Mouse (Mus musculus) lung, embryonic 14.5 days (tissue): ENCODE data around the gene Ctps. TPM values are rescaled to one million over a fixed set of nuclear protein-coding genes. Genes with fewer than 3 reads are reported as not detected.
A peak's percentile ranks its signal among the peaks of the same experiment; 100 is the strongest.

Source experiments
- ATAC-seq: fragments of 200-750 bp; cut with Nextera tagmentation; 2 replicates; pipeline ENCODE4 v1.8.0; 2017; ENCODE audit warnings: mild to moderate bottlenecking, moderate TSS enrichment, moderate library complexity; ENCODE audit not compliant: insufficient read depth
- DNase-seq: peaks from one replicate; pipeline ENCODE4 v3.0.0-alpha.2; 2015
- H3K27ac ChIP-seq: fragments of 300-500 bp; sonication (generic); 2 replicates; pipeline ENCODE4 v1.5.1; 2014; ENCODE audit warnings: low read depth, mild to moderate bottlenecking, moderate library complexity
- H3K27me3 ChIP-seq: fragments of 300-500 bp; sonication (generic); 2 replicates; pipeline ENCODE4 v1.6.1; 2014; ENCODE audit warnings: low read length, control low read depth; ENCODE audit not compliant: insufficient read depth
- H3K36me3 ChIP-seq: fragments of 300-500 bp; sonication (generic); 2 replicates; pipeline ENCODE4 v1.6.1; 2014; ENCODE audit warnings: control low read depth; ENCODE audit not compliant: insufficient read depth
- H3K4me1 ChIP-seq: fragments of 300-500 bp; sonication (generic); 2 replicates; pipeline ENCODE4 v1.6.1; 2014; ENCODE audit warnings: antibody characterized with exemption, control low read depth; ENCODE audit not compliant: insufficient read depth
- H3K4me2 ChIP-seq: fragments of 300-500 bp; sonication (generic); 2 replicates; pipeline ENCODE4 v1.6.1; 2014; ENCODE audit warnings: mild to moderate bottlenecking
- H3K4me3 ChIP-seq: fragments of 300-500 bp; sonication (generic); 2 replicates; pipeline ENCODE4 v1.5.1; 2014; ENCODE audit warnings: low read depth, low read length
- H3K9ac ChIP-seq: fragments of 300-500 bp; sonication (generic); 2 replicates; pipeline ENCODE4 v1.6.1; 2014
- H3K9me3 ChIP-seq: fragments of 300-500 bp; sonication (generic); 2 replicates; pipeline ENCODE4 v1.6.1; 2016; ENCODE audit warnings: low read depth, low read length, control low read depth
- CTCF ChIP-seq: IDR thresholded peaks from 2 replicates; pipeline ENCODE4 v1.5.1; 2016; ENCODE audit warnings: antibody characterized with exemption, low read depth
- WGBS: fragments of 180-500 bp; shearing (Covaris S2); extraction: QIAGEN DNeasy Blood & Tissue Kit; methylation state at CpG from one replicate; pipeline ENCODE4 v1.1.7; 2014; 5-methylcytosine and 5-hydroxymethylcytosine counted together
- polyA plus RNA-seq: library from polyadenylated mRNA; unstranded; fragments of >200 nt; fragmentation: Nextera tagmentation; extraction: Ambion mirVana; gene quantifications from 2 replicates; pipeline ENCODE4 v1.2.1, GENCODE M21; 2014

Gene Ctps
- polyA plus RNA-seq, 1 experiment from 2014 or later, result 114 TPM

DNA sequence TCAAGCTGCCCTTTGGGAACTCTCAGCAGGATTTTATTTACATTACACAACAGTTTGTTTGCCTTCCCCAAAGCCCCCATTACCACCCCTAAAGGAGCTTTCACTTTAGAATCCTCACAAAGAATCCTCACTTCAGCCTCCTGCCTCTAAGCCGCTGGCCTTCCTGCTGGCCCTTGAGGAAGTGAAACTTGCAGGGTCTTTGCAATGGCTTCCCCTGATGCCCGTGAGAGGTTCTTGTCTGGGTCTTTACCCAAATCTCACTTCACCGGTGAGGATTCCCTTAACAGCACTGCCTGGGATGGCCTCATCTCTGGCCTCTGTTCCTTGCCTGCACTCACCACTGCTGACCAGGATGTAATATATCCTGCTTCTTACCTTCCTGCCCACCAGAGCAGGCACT is 19.0 kb upstream of the Ctps start:
- H3K27me3 ChIP-seq, result no peaks in the 10 kb centered on the region
- H3K4me2 ChIP-seq, result no peak overlapping the region
- no peak overlapping the region for H3K27ac ChIP-seq
- no peaks in the 10 kb centered on the region for H3K9me3 ChIP-seq
- no peaks in the 10 kb centered on the region for H3K36me3 ChIP-seq
- no peak overlapping the region for H3K9ac ChIP-seq
- no peak for ATAC-seq
- H3K4me3 ChIP-seq, result no peak overlapping the region
- no peak for DNase-seq
- 11% methylated on average over 3 of the region's 3 CpGs for WGBS
- H3K4me1 ChIP-seq, result no peaks in the 10 kb centered on the region
- TF ChIP-seq CTCF, result no peak

DNA sequence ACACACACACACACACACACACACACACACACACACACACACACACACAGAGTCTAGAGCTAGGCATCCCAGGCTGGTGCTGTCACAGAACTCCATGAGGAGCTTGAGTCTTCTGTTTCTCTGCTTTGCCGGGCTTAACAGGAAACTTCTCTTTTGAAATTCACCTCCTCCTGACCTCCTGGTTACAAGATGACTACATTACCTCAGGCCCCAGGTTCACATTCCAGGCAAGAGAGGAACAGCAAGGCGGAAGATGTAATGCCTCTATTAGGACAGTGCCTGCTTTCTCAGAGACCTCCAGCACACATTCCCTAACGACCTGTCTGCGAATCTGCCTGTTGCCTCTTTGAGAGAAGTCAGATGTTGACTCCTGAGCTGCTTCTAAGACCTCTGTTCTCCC is 18.4 kb upstream of the Ctps start, which contains the start of gene Gm8439:
Gm8439 (plus strand) TSS at position 301 of the 400 bp plus-strand sequence.
- H3K4me3 ChIP-seq, result no peak within 1 kb of the TSS
- no peak within 1 kb of the TSS for H3K9ac ChIP-seq
- H3K27ac ChIP-seq, result no peak within 1 kb of the TSS
- no peak for TF ChIP-seq CTCF
- no peaks in the 10 kb centered on the region for H3K27me3 ChIP-seq
- ATAC-seq (no peak), DNase-seq (no peak)
- WGBS, result 14% methylated on average over 4 of the region's 4 CpGs
- no peak within 1 kb of the TSS for H3K4me2 ChIP-seq
- no peaks in the 10 kb centered on the region for H3K9me3 ChIP-seq
- H3K36me3 ChIP-seq, result no peaks in the 10 kb centered on the region
- no peaks in the 10 kb centered on the region for H3K4me1 ChIP-seq

DNA sequence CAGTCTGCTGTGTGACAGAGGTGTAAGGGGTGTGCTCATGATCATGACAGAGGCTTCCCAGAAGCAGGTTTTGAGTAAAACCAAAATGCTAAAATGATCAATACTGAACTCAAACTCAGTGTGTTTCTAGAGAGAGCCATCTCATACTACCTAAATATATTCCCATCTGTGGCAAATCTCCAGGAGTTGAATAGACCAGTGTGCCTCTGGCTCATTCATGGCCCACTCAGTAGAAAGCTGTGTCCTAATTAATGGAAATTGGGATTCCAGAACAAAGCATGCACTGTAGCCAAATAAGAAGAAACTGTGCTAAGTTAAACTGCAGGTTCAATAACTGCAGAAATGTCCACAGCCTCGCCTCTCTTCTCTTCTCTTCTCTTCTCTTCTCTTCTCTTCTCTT is 16.9 kb upstream of the Ctps start:
- H3K4me1 ChIP-seq, result no peaks in the 10 kb centered on the region
- H3K27ac ChIP-seq, result no peak overlapping the region
- H3K36me3 ChIP-seq, result no peaks in the 10 kb centered on the region
- no peaks in the 10 kb centered on the region for H3K9me3 ChIP-seq
- WGBS, result 71% methylated on average over 1 of the region's 1 CpGs
- H3K4me3 ChIP-seq, result no peak overlapping the region
- DNase-seq, result no peak
- no peak for ATAC-seq
- no peak overlapping the region for H3K4me2 ChIP-seq
- no peak for TF ChIP-seq CTCF
- H3K9ac ChIP-seq, result no peak overlapping the region
- no peaks in the 10 kb centered on the region for H3K27me3 ChIP-seq

DNA sequence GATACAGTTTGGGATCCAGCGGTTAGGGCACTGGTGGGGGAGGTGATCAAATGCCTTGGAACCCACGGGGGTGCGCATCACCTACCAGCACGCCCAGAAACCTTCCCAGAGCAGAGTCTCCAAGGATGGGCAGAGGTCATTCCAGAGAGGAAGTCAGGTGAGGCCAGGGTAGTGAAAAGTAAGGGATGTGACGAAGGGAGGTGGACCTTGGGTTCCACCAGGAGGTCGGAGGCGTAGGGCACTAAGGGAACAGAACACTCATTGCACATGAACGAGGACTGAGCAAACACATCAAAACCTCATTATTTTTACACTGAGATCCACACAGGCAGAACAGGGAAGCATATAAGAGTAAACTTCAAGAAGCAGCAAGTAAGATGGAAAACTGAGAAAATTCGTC is 11.6 kb upstream of the Ctps start:
- Histone ChIP-seq H3K27ac (no peak overlapping the region), H3K9ac (no peak overlapping the region), H3K4me3 (no peak overlapping the region), H3K9me3 (no peaks in the 10 kb centered on the region), H3K36me3 (no peaks in the 10 kb centered on the region), H3K4me1 (no peaks in the 10 kb centered on the region), H3K4me2 (no peak overlapping the region), H3K27me3 (no peaks in the 10 kb centered on the region)
- WGBS, result 78% methylated on average over 9 of the region's 9 CpGs
- no peak for TF ChIP-seq CTCF
- ATAC-seq (no peak), DNase-seq (no peak)

DNA sequence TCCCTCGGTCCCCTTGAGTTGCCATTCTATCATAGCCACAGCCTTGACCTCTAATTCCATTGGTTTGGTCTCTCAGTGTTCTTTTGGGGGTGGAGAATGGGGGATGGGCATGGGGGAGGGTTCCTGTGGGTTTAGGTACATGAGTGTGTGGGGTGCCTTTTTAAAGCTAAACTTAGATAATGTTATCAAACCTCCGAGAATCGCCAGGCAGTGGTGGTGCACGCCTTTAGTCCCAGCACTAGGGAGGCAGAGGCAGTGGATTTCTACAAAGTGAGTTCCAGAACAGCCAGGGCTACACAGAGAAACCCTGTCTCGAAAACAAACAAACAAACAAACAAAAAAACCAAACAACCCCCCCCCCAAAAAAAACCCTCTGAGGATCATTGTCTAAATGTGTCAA is 10.8 kb upstream of the Ctps start:
- Histone ChIP-seq H3K9ac (no peak overlapping the region), H3K27ac (no peak overlapping the region), H3K9me3 (no peaks in the 10 kb centered on the region), H3K4me3 (no peak overlapping the region), H3K27me3 (no peaks in the 10 kb centered on the region), H3K4me1 (no peaks in the 10 kb centered on the region), H3K36me3 (no peaks in the 10 kb centered on the region), H3K4me2 (no peak overlapping the region)
- TF ChIP-seq CTCF, result no peak
- WGBS, result 61% methylated on average over 5 of the region's 5 CpGs
- ATAC-seq, result no peak
- no peak for DNase-seq

DNA sequence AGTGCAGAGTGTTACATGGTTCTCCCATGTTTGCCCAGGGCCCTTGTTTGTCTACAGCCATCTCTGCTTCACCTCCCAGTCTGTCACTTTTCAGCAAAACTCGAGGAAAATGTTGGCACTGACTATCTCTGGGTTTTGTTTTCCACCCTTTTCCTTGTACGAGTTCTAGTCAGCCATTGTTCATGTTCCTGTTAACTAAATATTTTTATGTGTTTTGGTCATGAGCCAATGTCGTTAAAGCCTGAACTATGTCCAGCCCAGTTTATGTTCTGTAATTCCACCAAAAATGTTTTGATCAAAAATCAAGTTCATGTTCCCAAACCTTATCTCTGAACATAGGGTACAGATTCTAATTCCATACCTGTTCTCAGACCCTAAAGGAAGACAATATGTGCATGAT is 1.6 kb upstream of the Ctps start:
- Histone ChIP-seq H3K36me3 (no peaks in the 10 kb centered on the region; the same call in 1 of the 2 replicates), H3K9ac (no peak overlapping the region), H3K4me2 (no peak overlapping the region; the same call in 1 of the 2 replicates), H3K4me3 (no peak overlapping the region), H3K9me3 (no peaks in the 10 kb centered on the region), H3K4me1 (peaks cover 17% of the 10 kb centered on the region), H3K27ac (peak overlapping the region; percentile 97; the same call in 1 of the 2 replicates), H3K27me3 (no peaks in the 10 kb centered on the region)
- DNase-seq (peak; percentile 42), ATAC-seq (no peak)
- 24% methylated on average over 3 of the region's 3 CpGs for WGBS
- TF ChIP-seq CTCF, result no peak

DNA sequence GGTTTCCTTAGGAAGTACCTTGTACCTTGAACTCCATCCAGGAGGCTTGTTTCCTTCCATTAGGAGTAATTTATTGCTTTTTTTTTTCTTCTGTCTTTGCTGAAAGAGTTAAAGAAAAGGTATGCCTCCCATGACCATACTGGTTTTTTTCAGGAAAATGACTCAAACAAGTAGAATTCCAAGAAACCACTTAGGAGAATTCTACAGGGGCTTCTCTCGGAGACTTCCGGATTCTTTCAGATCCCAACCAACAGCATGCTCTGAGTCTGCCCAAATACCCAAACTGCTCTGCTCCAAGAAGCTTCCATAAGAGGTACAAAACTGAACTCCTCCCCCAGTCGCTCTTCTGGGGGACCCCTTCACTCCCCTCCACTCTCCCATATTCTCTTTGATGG is 991 bp upstream of the Ctps start:
- H3K4me1 ChIP-seq, result peaks cover 17% of the 10 kb centered on the region
- WGBS, result 49% methylated on average over 3 of the region's 3 CpGs
- H3K9ac ChIP-seq, result peak overlapping the region; percentile 92; the same call in 1 of the 2 replicates
- peak; percentile 57 for DNase-seq
- H3K4me2 ChIP-seq, result peak overlapping the region; percentile 87
- peak overlapping the region; percentile 97 for H3K27ac ChIP-seq
- H3K27me3 ChIP-seq, result no peaks in the 10 kb centered on the region
- peaks cover 5% of the 10 kb centered on the region; the same call in 1 of the 2 replicates for H3K36me3 ChIP-seq
- no peak for ATAC-seq
- no peak for TF ChIP-seq CTCF
- no peaks in the 10 kb centered on the region for H3K9me3 ChIP-seq
- peak overlapping the region; percentile 81 for H3K4me3 ChIP-seq
